Mouse (Mus musculus): ENCODE data around the gene Enpep. TPM values are rescaled to one million over a fixed set of nuclear protein-coding genes. Genes with fewer than 3 reads are reported as not detected.

Gene Enpep
- 0.16 to 0.26 TPM (median 0.18 TPM) in 3 of 4 replicates, not detected in the other for total RNA-seq (2023; ENCODE audit: inconsistent age)

DNA sequence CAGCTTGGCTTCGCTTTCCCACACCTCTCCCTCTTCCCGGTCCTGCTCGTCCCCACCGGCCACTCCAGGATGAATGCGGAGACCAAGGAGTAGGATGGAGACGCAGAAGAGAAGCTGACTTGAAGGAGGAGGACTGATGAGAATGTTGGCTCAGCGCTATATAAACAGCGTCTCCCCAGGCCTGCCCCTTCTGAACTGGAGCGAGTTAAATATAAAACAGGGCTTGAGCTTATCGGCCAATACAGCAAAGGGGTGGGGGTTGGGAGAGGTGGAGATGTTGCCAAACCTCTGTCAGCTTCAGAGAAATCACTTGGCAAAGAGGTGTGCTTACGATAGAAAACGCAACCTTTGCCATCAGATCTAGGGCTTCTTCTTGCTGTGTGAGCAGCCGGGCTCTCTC lies at the start of gene Enpep:
Gene Enpep, minus strand, starts transcription at position 135 of the 400 bp plus-strand sequence.

Other genes with a start within 250 kb of the Enpep start
- 0.22 to 0.61 TPM in 2 of 4 replicates, not detected in the others for gene Pitx2, start 132.8 kb downstream of the Enpep start, total RNA-seq (2023; ENCODE audit: inconsistent age)
- gene Elovl6, start 199.6 kb upstream of the Enpep start, total RNA-seq (2023; ENCODE audit: inconsistent age) = 1.9 to 4.0 TPM (median 2.2 TPM) in 4 replicates